Mouse (Mus musculus): ENCODE results near the gene Sh2d6. TPM values are rescaled to one million over a fixed set of nuclear protein-coding genes. Genes with fewer than 3 reads are reported as not detected.

Gene Sh2d6
- polyA plus RNA-seq, 1 experiment: not detected

DNA sequence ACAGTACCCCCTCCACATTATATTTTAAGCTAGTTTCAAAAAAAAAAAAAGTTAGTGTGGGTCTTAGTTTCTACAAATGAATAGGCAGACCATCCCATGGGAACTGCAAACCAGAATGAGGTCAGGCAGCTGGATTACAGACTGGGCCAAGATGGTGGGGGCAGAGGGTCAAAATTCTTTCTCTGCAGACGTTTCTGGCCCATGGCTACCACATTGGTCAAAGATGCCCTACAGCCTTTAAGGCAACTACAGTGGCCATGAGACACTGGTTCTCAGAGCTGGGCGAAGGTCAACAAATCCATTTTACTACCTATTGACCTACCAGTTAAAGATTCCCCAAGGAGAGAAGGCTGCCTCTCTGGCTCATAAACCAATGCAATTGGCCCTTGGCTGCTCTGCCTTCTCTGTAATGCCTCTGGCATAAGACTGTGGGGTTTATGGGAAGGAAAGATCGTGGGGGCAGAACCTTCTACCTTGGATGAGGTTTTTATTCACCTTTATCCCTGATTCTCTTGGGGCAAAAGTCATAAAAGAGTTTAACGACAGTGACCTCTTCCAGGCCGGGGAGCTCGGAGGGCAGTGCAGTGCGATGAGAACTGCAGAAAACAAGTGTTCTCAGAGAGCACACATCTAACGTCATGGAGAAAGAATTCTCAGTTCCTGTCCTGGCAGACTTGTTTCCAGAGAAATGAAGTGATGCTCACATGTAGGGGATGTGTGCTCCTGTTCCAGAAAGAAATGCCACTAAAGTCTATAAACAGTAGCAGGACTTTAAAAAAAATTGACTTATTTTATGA, 55.9 kb downstream of the Sh2d6 start:
- Histone ChIP-seq H3K4me1 (ENCODE audit: control insufficient read depth, insufficient read depth, low read length) (peaks cover 7% of the 10 kb centered on the region), H3K27me3 (ENCODE audit: control insufficient read depth, insufficient read depth, low read length, poor library complexity, severe bottlenecking) (no peaks in the 10 kb centered on the region), H3K9ac (ENCODE audit: low read depth, poor library complexity, severe bottlenecking) (no peak overlapping the region), H3K4me3 (ENCODE audit: low read depth, low read length) (no peak overlapping the region), H3K9me3 (replicated peaks; ENCODE audit: control insufficient read depth, insufficient read depth, low read length, poor library complexity, severe bottlenecking) (no peaks in the 10 kb centered on the region), H3K27ac (ENCODE audit: insufficient read depth, low read length) (no peak overlapping the region), H3K36me3 (ENCODE audit: control insufficient read depth, insufficient read depth, low read length, poor library complexity, severe bottlenecking) (no peaks in the 10 kb centered on the region)
- no peak for TF ChIP-seq CTCF (IDR thresholded peaks at IDR 0.05; ENCODE audit: low read depth, low read length)
- TF ChIP-seq POLR2A (IDR thresholded peaks at IDR 0.05; ENCODE audit: insufficient read depth, low read length): no peak
- no peak for TF ChIP-seq EP300 (IDR thresholded peaks at IDR 0.05; ENCODE audit: insufficient read depth, low read depth, low read length)

Other genes with a start within 250 kb of the Sh2d6 start
- not detected in 2 replicates for gene Sftpb, start 217.1 kb downstream of the Sh2d6 start, polyA plus RNA-seq (2011; ENCODE audit: insufficient read depth, insufficient read length, low read depth, missing spikeins)
- 72.5 and 76.5 TPM in 2 replicates for gene Usp39, start 176.5 kb downstream of the Sh2d6 start, polyA plus RNA-seq (2011; ENCODE audit: insufficient read depth, insufficient read length, low read depth, missing spikeins)
- 18.1 and 18.4 TPM in 2 replicates for gene 0610030E20Rik, start 174.4 kb downstream of the Sh2d6 start, polyA plus RNA-seq (2011; ENCODE audit: insufficient read depth, insufficient read length, low read depth, missing spikeins)
- gene Tmem150a, start 166.3 kb downstream of the Sh2d6 start, polyA plus RNA-seq (2011; ENCODE audit: insufficient read depth, insufficient read length, low read depth, missing spikeins): 11.0 and 13.0 TPM in 2 replicates
- gene Rnf181, start 154.8 kb downstream of the Sh2d6 start, polyA plus RNA-seq (2011; ENCODE audit: insufficient read depth, insufficient read length, low read depth, missing spikeins): 79.6 and 84.0 TPM in 2 replicates
- gene Vamp5, start 141.2 kb downstream of the Sh2d6 start, polyA plus RNA-seq (2011; ENCODE audit: insufficient read depth, insufficient read length, low read depth, missing spikeins): 1.9 and 2.2 TPM in 2 replicates
- gene Vamp8, start 131.0 kb downstream of the Sh2d6 start, polyA plus RNA-seq (2011; ENCODE audit: insufficient read depth, insufficient read length, low read depth, missing spikeins): 25.6 and 28.4 TPM in 2 replicates
- 16.6 and 18.8 TPM in 2 replicates for gene Ggcx, start 107.4 kb downstream of the Sh2d6 start, polyA plus RNA-seq (2011; ENCODE audit: insufficient read depth, insufficient read length, low read depth, missing spikeins)
- 200 and 211 TPM in 2 replicates for gene Mat2a, start 82.1 kb downstream of the Sh2d6 start, polyA plus RNA-seq (2011; ENCODE audit: insufficient read depth, insufficient read length, low read depth, missing spikeins)
- gene Capg, start 22.7 kb upstream of the Sh2d6 start, polyA plus RNA-seq (2011; ENCODE audit: insufficient read depth, insufficient read length, low read depth, missing spikeins): 55.8 and 60.3 TPM in 2 replicates
- gene Elmod3, start 76.7 kb upstream of the Sh2d6 start, polyA plus RNA-seq (2011; ENCODE audit: insufficient read depth, insufficient read length, low read depth, missing spikeins): 6.3 and 8.3 TPM in 2 replicates
- 5.2 and 7.8 TPM in 2 replicates for gene Retsat, start 76.8 kb upstream of the Sh2d6 start, polyA plus RNA-seq (2011; ENCODE audit: insufficient read depth, insufficient read length, low read depth, missing spikeins)
- 33.2 and 34.1 TPM in 2 replicates for gene Tgoln1, start 95.3 kb upstream of the Sh2d6 start, polyA plus RNA-seq (2011; ENCODE audit: insufficient read depth, insufficient read length, low read depth, missing spikeins)